In genomic region chr10:88501370-88501769, GRCm38 (mm10) we compare ENCODE assay signal across 21 mouse cellular contexts. TPM values are rescaled to one million over a fixed set of nuclear protein-coding genes. Genes with fewer than 3 reads are reported as not detected.
DNase-seq lines count a peak whose midpoint lies in the region; ATAC-seq and TF ChIP-seq lines count a peak whose summit lies in the region.
"Had no signal": no experiment of that assay in that cellular context is flagged by ENCODE, and none has a peak within 500 bp of the region (broad histone marks: within the 10 kb centered on the region; RNA-seq: fewer than 3 reads in every experiment).

No protein-coding gene starts in this region.

- DNase-seq in heart, adult 11 months, result peak; percentile 72
- no peak for DNase-seq in heart, postnatal 36 days
- no peak for DNase-seq in Patski (ENCODE audit: low read depth, low spot score)
- DNase-seq in lung, postnatal 10 days, result peak; percentile 25
- no peak for DNase-seq in liver, embryonic 11.5 days (ENCODE audit: low spot score)
- DNase-seq in left cerebral cortex, adult 9 months (ENCODE audit: low spot score in 2 of 2), result no peak
- DNase-seq in left cerebral cortex, adult 2 months (ENCODE audit: extremely low spot score in 1 of 2, low spot score in 2 of 2), result no peak
- DNase-seq: cerebellum, adult 11 months; cerebellum, postnatal 36 days; gastrocnemius, postnatal 25 days; left cerebral cortex, postnatal 4 days; thymus, postnatal 36 days had no signal

- H3K27me3 ChIP-seq in Patski, result no peaks in the 10 kb centered on the region
- H3K27me3 ChIP-seq in kidney, embryonic 14.5 days (ENCODE audit: control insufficient read depth, insufficient read depth, low read length), result no peaks in the 10 kb centered on the region
- H3K27me3 ChIP-seq in liver, embryonic 11.5 days (replicated peaks; ENCODE audit: control insufficient read depth, insufficient read depth, low read length), result no peaks in the 10 kb centered on the region
- H3K27me3 ChIP-seq: embryonic facial prominence, embryonic 12.5 days had no signal

- no peaks in the 10 kb centered on the region for H3K36me3 ChIP-seq in kidney, embryonic 14.5 days (ENCODE audit: control insufficient read depth, insufficient read depth, low read length)
- H3K36me3 ChIP-seq in liver, embryonic 11.5 days (ENCODE audit: control insufficient read depth, insufficient read depth, low read length), result no peaks in the 10 kb centered on the region
- H3K36me3 ChIP-seq: embryonic facial prominence, embryonic 12.5 days had no signal

- in situ Hi-C loops in Patski (cut with MboI; ENCODE audit: low pct_unique_long_range_greater_than_20kb), result no loop called here

- TF ChIP-seq CTCF in Patski (IDR thresholded peaks at IDR 0.05), result no peak
- no peak for TF ChIP-seq CTCF in left cerebral cortex, adult 2 months (IDR thresholded peaks at IDR 0.05)

- WGBS in kidney, embryonic 14.5 days, result 41% methylated on average over 10 of the region's 10 CpGs
- 68% methylated on average over 10 of the region's 10 CpGs for WGBS in liver, embryonic 11.5 days

- H3K27ac ChIP-seq in kidney, embryonic 14.5 days (ENCODE audit: low read depth, low read length), result no peak overlapping the region; the same call in 1 of the 2 replicates
- no peak overlapping the region for H3K27ac ChIP-seq in liver, embryonic 11.5 days (ENCODE audit: low read depth, low read length)
- H3K27ac ChIP-seq in left cerebral cortex, adult 2 months, result no peak overlapping the region
- H3K27ac ChIP-seq: embryonic facial prominence, embryonic 12.5 days; midbrain, embryonic 10.5 days had no signal

- H3K9ac ChIP-seq in kidney, embryonic 14.5 days (ENCODE audit: low read depth, low read length), result no peak overlapping the region
- H3K9ac ChIP-seq in liver, embryonic 11.5 days (ENCODE audit: low read depth, low read length), result no peak overlapping the region
- H3K9ac ChIP-seq: embryonic facial prominence, embryonic 12.5 days had no signal

- CTCF ChIA-PET in Patski (lab: Charles Lee), result interaction anchor here (1.2 to 2.5 kb wide), 2 partner anchors 12 to 28 kb away, joined by 5 to 8 read pairs; no protein-coding TSS in a partner anchor

- H3K4me2 ChIP-seq in kidney, embryonic 14.5 days (replicated peaks; ENCODE audit: low read depth, low read length), result peak overlapping the region; percentile 81; the same call in 1 of the 2 replicates
- H3K4me2 ChIP-seq in liver, embryonic 11.5 days, result no peak overlapping the region

- H3K4me3 ChIP-seq in kidney, embryonic 14.5 days (ENCODE audit: low read length), result no peak overlapping the region
- no peak overlapping the region for H3K4me3 ChIP-seq in liver, embryonic 11.5 days (ENCODE audit: low read depth, low read length)
- no peak overlapping the region for H3K4me3 ChIP-seq in left cerebral cortex, adult 2 months
- H3K4me3 ChIP-seq: embryonic facial prominence, embryonic 12.5 days; midbrain, embryonic 10.5 days had no signal

- POLR2A ChIA-PET in Patski (lab: Charles Lee), result no interaction called here

- peak; percentile 61 for ATAC-seq in Patski
- no peak for ATAC-seq in kidney, embryonic 14.5 days (ENCODE audit: low FRiP score, low TSS enrichment)
- ATAC-seq in liver, embryonic 11.5 days (replicated peaks; ENCODE audit: low FRiP score), result no peak
- ATAC-seq: inflammation-experienced regulatory T-cells, adult 6 months had no signal

- no peaks in the 10 kb centered on the region for H3K9me3 ChIP-seq in kidney, embryonic 14.5 days (ENCODE audit: control insufficient read depth, low read length)
- H3K9me3 ChIP-seq in liver, embryonic 11.5 days (ENCODE audit: control insufficient read depth, low read length), result no peaks in the 10 kb centered on the region
- H3K9me3 ChIP-seq: embryonic facial prominence, embryonic 12.5 days; midbrain, embryonic 10.5 days had no signal

- H3K4me1 ChIP-seq in kidney, embryonic 14.5 days (ENCODE audit: control insufficient read depth, insufficient read depth, low read length), result peaks cover 25% of the 10 kb centered on the region
- H3K4me1 ChIP-seq in liver, embryonic 11.5 days (replicated peaks; ENCODE audit: control insufficient read depth, insufficient read depth, low read length), result no peaks in the 10 kb centered on the region

- intact Hi-C loops in heart, postnatal 36 days (cut with DNase I), result loop anchor here (5.0 to 10.0 kb wide), 4 partner anchors 124 to 323 kb away; partner anchors contain the start of genes Dram1, Gnptab, Utp20 and Washc3
- intact Hi-C loops in left cerebral cortex, adult 2 months (cut with DNase I), result no loop called here

RNA-seq across cellular contexts. Expression of gene Chpt1, which starts 2.5 kb away (rescaled TPM):
- 100 to 1,000 TPM; 321 to 351 TPM for total RNA-seq in heart, postnatal 36 days (2021)
- polyA plus RNA-seq in Patski (2021), result 61.1 TPM
- 27.8 and 35.8 TPM in 2 replicates for polyA plus RNA-seq in kidney, embryonic 14.5 days (2014; fragmentation: Nextera tagmentation; extraction: Ambion mirVana)
- 11.5 and 12.0 TPM in 2 replicates for polyA plus RNA-seq in liver, embryonic 11.5 days (2014; fragmentation: Nextera tagmentation; extraction: Ambion mirVana)
- total RNA-seq in left cerebral cortex, adult 2 months (2021), result 10 to 100 TPM; 36.5 to 39.8 TPM

RNA-seq across cellular contexts. Expression of gene Sycp3, which starts 42.0 kb away (rescaled TPM):
- total RNA-seq in heart, postnatal 36 days (2021), result under 1 TPM in 1 of 2 experiments, not detected in 1; 0.25 TPM
- polyA plus RNA-seq in Patski (2021), result not detected
- not detected in 2 replicates for polyA plus RNA-seq in kidney, embryonic 14.5 days (2014; fragmentation: Nextera tagmentation; extraction: Ambion mirVana)
- not detected in 2 replicates for polyA plus RNA-seq in liver, embryonic 11.5 days (2014; fragmentation: Nextera tagmentation; extraction: Ambion mirVana)
- under 1 TPM; 0.41 to 0.72 TPM for total RNA-seq in left cerebral cortex, adult 2 months (2021)
- total RNA-seq: CH12.LX; gastrocnemius, postnatal 25 days; neutrophil, adult 5-6 weeks had no signal
- polyA plus RNA-seq: hindbrain, embryonic 11.5 days; inflammation-experienced regulatory T-cells, adult 6 months; liver, embryonic 16.5 days; stomach, embryonic 16.5 days had no signal

Comparison
In these comparisons a context has a peak if more than half of its experiments do, and no peak if none do; other contexts are left out.
1. DNase-seq: peak in heart, adult 11 months (single experiment) and lung, postnatal 10 days (single experiment); none in heart, postnatal 36 days (0 of 2), Patski (single experiment), liver, embryonic 11.5 days (single experiment), left cerebral cortex, adult 9 months (0 of 2) and left cerebral cortex, adult 2 months (0 of 2).